ENCODE assay signal across 16 mouse cellular contexts in genomic region chr6:117506619-117507018, GRCm38 (mm10).
"Had no signal": no experiment of that assay in that cellular context is flagged by ENCODE, and none has a peak within 500 bp of the region (broad histone marks: within the 10 kb centered on the region; RNA-seq: fewer than 3 reads in every experiment).

No protein-coding gene starts in this region.

- H3K27me3 ChIP-seq: lung, embryonic 15.5 days; megakaryocyte, embryonic 14.5 days; midbrain, embryonic 13.5 days; midbrain, embryonic 15.5 days; neural tube, embryonic 12.5 days; stomach, embryonic 15.5 days had no signal

- H3K36me3 ChIP-seq: lung, embryonic 15.5 days; midbrain, embryonic 13.5 days; midbrain, embryonic 15.5 days; neural tube, embryonic 12.5 days; stomach, embryonic 15.5 days had no signal

- H3K27ac ChIP-seq: lung, embryonic 15.5 days; macrophage; midbrain, embryonic 13.5 days; midbrain, embryonic 15.5 days; neural tube, embryonic 12.5 days; stomach, embryonic 15.5 days; stomach, postnatal 0 days had no signal

- H3K9me3 ChIP-seq: lung, embryonic 15.5 days; megakaryocyte, embryonic 14.5 days; midbrain, embryonic 13.5 days; midbrain, embryonic 15.5 days; neural tube, embryonic 12.5 days; stomach, embryonic 15.5 days had no signal

- ATAC-seq: lung, postnatal 0 days; midbrain, embryonic 13.5 days; midbrain, embryonic 15.5 days had no signal

- H3K4me3 ChIP-seq: lung, embryonic 15.5 days; megakaryocyte, embryonic 14.5 days; midbrain, embryonic 13.5 days; midbrain, embryonic 15.5 days; neural tube, embryonic 12.5 days; stomach, embryonic 15.5 days had no signal

- H3K4me2 ChIP-seq: lung, embryonic 15.5 days; midbrain, embryonic 11.5 days; midbrain, embryonic 13.5 days; midbrain, embryonic 15.5 days; neural tube, embryonic 12.5 days; stomach, embryonic 15.5 days had no signal

- H3K4me1 ChIP-seq: lung, embryonic 15.5 days; megakaryocyte, embryonic 14.5 days; midbrain, embryonic 13.5 days; midbrain, embryonic 15.5 days had no signal

- DNase-seq: lung, postnatal 14 days; lung, postnatal 36 days; right cerebral cortex, postnatal 14 days; thymus, adult 2 months; thymus, postnatal 25 days; thymus, postnatal 4 days had no signal

- H3K9ac ChIP-seq: lung, embryonic 15.5 days; midbrain, embryonic 13.5 days; midbrain, embryonic 15.5 days; neural tube, embryonic 12.5 days; stomach, embryonic 15.5 days had no signal
